Mouse (Mus musculus) brain, embryonic 14.5 days (tissue): ENCODE data around the gene Nin. TPM values are rescaled to one million over a fixed set of nuclear protein-coding genes. Genes with fewer than 3 reads are reported as not detected.

Experiments
- DNase-seq: peaks from one replicate; pipeline ENCODE4 v3.0.0-alpha.2; 2011; ENCODE audit warnings: low read depth
- CTCF ChIP-seq: fragments of 200-500 bp; IDR thresholded peaks from 2 replicates; pipeline ENCODE4 v1.5.1; 2012; ENCODE audit warnings: inconsistent platforms, mild to moderate bottlenecking, moderate library complexity, borderline replicate concordance; ENCODE audit not compliant: insufficient read depth, insufficient read length; ENCODE audit errors: extremely low read depth
- POLR2A ChIP-seq: fragments of 200-500 bp; IDR thresholded peaks from 2 replicates; pipeline ENCODE4 v1.6.1; 2012; ENCODE audit warnings: mild to moderate bottlenecking, inconsistent platforms, borderline replicate concordance; ENCODE audit not compliant: poor library complexity, insufficient read depth, insufficient read length, severe bottlenecking; ENCODE audit errors: extremely low read depth
- polyA plus RNA-seq: library from polyadenylated mRNA; depleted of rRNA; stranded (reverse); fragments of >200 nt; gene quantifications from 2 replicates; pipeline ENCODE4 v1.2.3, GENCODE M21; 2012

Nin gene
- polyA plus RNA-seq, 1 experiment = 23.8 TPM

- TF ChIP-seq CTCF = no peak
- TF ChIP-seq POLR2A = no peak
- peak; percentile 28 for DNase-seq
Measured at GRCm38 (mm10) chr12:70137095-70137494, 23.6 kb upstream of the Nin start.

- TF ChIP-seq POLR2A = no peak
- TF ChIP-seq CTCF = no peak
- peak; percentile 31 for DNase-seq
Measured at GRCm38 (mm10) chr12:70136185-70136756, 22.8 kb upstream of the Nin start.

GRCm38 (mm10) chr12:70134627-70135235 lies 21.2 kb upstream of the Nin start:
- DNase-seq = no peak
- no peak for TF ChIP-seq CTCF
- no peak for TF ChIP-seq POLR2A

- peak; percentile 79 for DNase-seq
- no peak for TF ChIP-seq POLR2A
- TF ChIP-seq CTCF = no peak
Measured at GRCm38 (mm10) chr12:70131042-70131675, 17.6 kb upstream of the Nin start.

- TF ChIP-seq POLR2A (no peak), CTCF (0 out of 2 replicates have a peak, but pooled peaks have one; percentile 8)
- DNase-seq = no peak
Measured at GRCm38 (mm10) chr12:70129105-70129504, 15.6 kb upstream of the Nin start.

- no peak for DNase-seq
- no peak for TF ChIP-seq CTCF
- TF ChIP-seq POLR2A = no peak
Measured at GRCm38 (mm10) chr12:70126626-70127025, 13.1 kb upstream of the Nin start.

- DNase-seq = no peak
- TF ChIP-seq POLR2A (no peak), CTCF (no peak)
Measured at GRCm38 (mm10) chr12:70119552-70119951, 6.0 kb upstream of the Nin start.

GRCm38 (mm10) chr12:70118721-70119345 lies 5.3 kb upstream of the Nin start:
- peak; percentile 90 for DNase-seq
- TF ChIP-seq POLR2A = no peak
- TF ChIP-seq CTCF = no peak

- DNase-seq = no peak
- TF ChIP-seq CTCF (no peak), POLR2A (no peak)
Measured at GRCm38 (mm10) chr12:70117146-70117545, 3.6 kb upstream of the Nin start.

- DNase-seq = no peak
- TF ChIP-seq POLR2A (no peak), CTCF (no peak)
Measured at GRCm38 (mm10) chr12:70112090-70112383, 1.5 kb downstream of the Nin start.

- DNase-seq = peak; percentile 88
- TF ChIP-seq CTCF (no peak), POLR2A (peak; percentile 50; the same call in 1 of the 2 replicates)
Measured at GRCm38 (mm10) chr12:70111367-70112089, 2.0 kb downstream of the Nin start.

GRCm38 (mm10) chr12:70111117-70111366 lies 2.5 kb downstream of the Nin start:
- no peak for DNase-seq
- no peak for TF ChIP-seq CTCF
- no peak for TF ChIP-seq POLR2A
